Mouse (Mus musculus) stomach, postnatal 0 days (tissue): ENCODE data around the gene Crybb3. TPM values are rescaled to one million over a fixed set of nuclear protein-coding genes. Genes with fewer than 3 reads are reported as not detected.

ENCODE experiments used
- ATAC-seq: fragments of 200-750 bp; cut with Nextera tagmentation; 2 replicates; pipeline ENCODE4 v1.8.0; 2017; ENCODE audit not compliant: low FRiP score, low TSS enrichment
- DNase-seq: peaks from one replicate; pipeline ENCODE4 v3.0.0-alpha.2; 2016; ENCODE audit warnings: low spot score
- H3K27ac ChIP-seq: fragments of 300-500 bp; sonication (generic); replicated peaks from 2 replicates; pipeline ENCODE4 v1.5.1; 2014; ENCODE audit warnings: mild to moderate bottlenecking, control low read depth
- H3K27me3 ChIP-seq: fragments of 300-500 bp; sonication (generic); 2 replicates; pipeline ENCODE4 v1.6.1; 2014; ENCODE audit warnings: low read length; ENCODE audit not compliant: control insufficient read depth, insufficient read depth
- H3K36me3 ChIP-seq: fragments of 300-500 bp; sonication (generic); 2 replicates; pipeline ENCODE4 v1.6.1; 2014; ENCODE audit warnings: low read length, mixed read lengths; ENCODE audit not compliant: control insufficient read depth, insufficient read depth
- H3K4me1 ChIP-seq: fragments of 300-500 bp; sonication (generic); replicated peaks from 2 replicates; pipeline ENCODE4 v1.6.1; 2014; ENCODE audit warnings: antibody characterized with exemption; ENCODE audit not compliant: control insufficient read depth, insufficient read depth
- H3K4me2 ChIP-seq: fragments of 300-500 bp; sonication (generic); replicated peaks from 2 replicates; pipeline ENCODE4 v1.6.1; 2014; ENCODE audit warnings: low read depth, mild to moderate bottlenecking, control low read depth, moderate library complexity
- H3K4me3 ChIP-seq: fragments of 300-500 bp; sonication (generic); 2 replicates; pipeline ENCODE4 v1.5.1; 2014; ENCODE audit warnings: low read depth, low read length, control low read depth
- H3K9ac ChIP-seq: fragments of 300-500 bp; sonication (generic); 2 replicates; pipeline ENCODE4 v1.6.1; 2014; ENCODE audit warnings: mild to moderate bottlenecking, low read length, control low read depth, mixed read lengths
- H3K9me3 ChIP-seq: fragments of 300-500 bp; sonication (generic); 2 replicates; pipeline ENCODE4 v1.6.1; 2016; ENCODE audit warnings: low read length; ENCODE audit not compliant: control insufficient read depth
- CTCF ChIP-seq: IDR thresholded peaks from 2 replicates; pipeline ENCODE4 v1.5.1; 2016; ENCODE audit warnings: antibody characterized with exemption, low read depth, mild to moderate bottlenecking, moderate library complexity
- EP300 ChIP-seq: optimal IDR thresholded peaks from 2 replicates; pipeline ENCODE3; 2016; ENCODE audit warnings: antibody characterized with exemption
- WGBS: fragments of 180-500 bp; shearing (Covaris S2); extraction: QIAGEN DNeasy Blood & Tissue Kit; methylation state at CpG from one replicate; pipeline ENCODE4 v1.1.7; 2014; 5-methylcytosine and 5-hydroxymethylcytosine counted together
- polyA plus RNA-seq: library from polyadenylated mRNA; unstranded; fragments of >200 nt; fragmentation: Nextera tagmentation; extraction: Ambion mirVana; gene quantifications from 2 replicates; pipeline ENCODE4 v1.2.1, GENCODE M21; 2015

Crybb3 gene
- polyA plus RNA-seq, result 0.52 and 0.64 TPM in 2 replicates

DNA sequence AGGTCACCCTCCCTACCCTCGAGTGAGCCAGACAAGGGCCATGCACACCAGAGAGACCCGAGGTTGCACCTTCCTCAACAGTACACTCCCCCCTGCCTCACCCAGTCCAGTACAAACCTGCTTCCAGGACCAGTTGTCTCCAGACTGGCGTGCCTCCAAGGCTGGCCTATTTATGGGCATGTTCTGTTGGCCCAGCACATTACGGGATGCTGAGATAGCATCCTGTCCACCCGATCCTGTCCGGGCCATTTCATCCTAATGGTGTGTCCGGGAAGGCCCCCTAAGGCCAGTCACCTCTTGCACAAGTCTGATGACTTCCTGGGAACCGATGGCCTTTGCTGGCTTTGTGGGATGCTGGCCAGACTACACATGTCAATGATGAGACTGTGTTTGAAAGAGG lies at the start of gene Crybb3:
Crybb3 (minus strand) TSS at position 146 of the 400 bp plus-strand sequence.
- Histone ChIP-seq H3K4me1 (no peaks in the 10 kb centered on the region), H3K4me2 (no peak within 1 kb of the TSS), H3K27me3 (no peaks in the 10 kb centered on the region), H3K4me3 (no peak within 1 kb of the TSS), H3K9me3 (no peaks in the 10 kb centered on the region), H3K27ac (no peak within 1 kb of the TSS), H3K36me3 (no peaks in the 10 kb centered on the region), H3K9ac (no peak within 1 kb of the TSS)
- ATAC-seq, result 0 out of 2 replicates have a peak, but pooled peaks have one; percentile 15
- no peak for TF ChIP-seq CTCF
- no peak for TF ChIP-seq EP300
- DNase-seq, result no peak
- 54% methylated on average over 8 of the region's 8 CpGs for whole genome bisulfite sequencing

DNA sequence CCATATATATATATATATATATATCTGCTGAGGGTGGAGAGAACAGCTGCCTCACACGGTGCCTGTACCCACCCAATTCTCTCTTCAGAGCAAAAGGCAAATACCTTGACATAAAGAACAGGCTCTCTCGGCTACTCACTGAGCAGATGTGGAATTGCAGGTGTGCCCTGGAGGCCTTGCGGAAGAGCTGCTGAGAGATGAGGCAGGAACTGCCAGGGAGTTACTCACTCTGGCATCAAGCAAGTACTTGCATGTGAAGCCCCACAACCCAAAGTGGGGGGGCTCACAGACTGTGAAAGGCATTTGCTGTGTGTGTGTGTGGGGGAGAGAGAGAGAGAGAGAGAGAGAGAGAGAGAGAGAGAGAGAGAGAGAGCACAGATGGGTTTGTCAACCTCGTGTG lies 47.0 kb upstream of the Crybb3 start:
- no peaks in the 10 kb centered on the region for H3K27me3 ChIP-seq
- H3K4me1 ChIP-seq, result no peaks in the 10 kb centered on the region
- WGBS, result 44% methylated on average over 4 of the region's 4 CpGs
- no peak for DNase-seq
- H3K9ac ChIP-seq, result no peak overlapping the region
- TF ChIP-seq EP300, result no peak
- no peak for TF ChIP-seq CTCF
- H3K4me2 ChIP-seq, result no peak overlapping the region
- no peak for ATAC-seq
- H3K4me3 ChIP-seq, result no peak overlapping the region
- no peaks in the 10 kb centered on the region for H3K36me3 ChIP-seq
- no peaks in the 10 kb centered on the region for H3K9me3 ChIP-seq
- H3K27ac ChIP-seq, result peak overlapping the region; percentile 13; the same call in 1 of the 2 replicates

- DNase-seq, result no peak
- 93% methylated on average over 12 of the region's 12 CpGs for WGBS
- Histone ChIP-seq H3K4me1 (peaks cover 6% of the 10 kb centered on the region; the same call in 1 of the 2 replicates), H3K27ac (no peak overlapping the region), H3K9me3 (no peaks in the 10 kb centered on the region), H3K4me3 (no peak overlapping the region), H3K4me2 (no peak overlapping the region), H3K27me3 (no peaks in the 10 kb centered on the region), H3K36me3 (no peaks in the 10 kb centered on the region), H3K9ac (no peak overlapping the region)
- no peak for TF ChIP-seq EP300
- no peak for TF ChIP-seq CTCF
- no peak for ATAC-seq
These were observed 45.1 kb upstream of the Crybb3 start for GRCm38 (mm10) chr5:113126476-113126875.

- Histone ChIP-seq H3K4me1 (peaks cover 13% of the 10 kb centered on the region), H3K9me3 (no peaks in the 10 kb centered on the region), H3K36me3 (no peaks in the 10 kb centered on the region), H3K9ac (no peak overlapping the region), H3K27me3 (no peaks in the 10 kb centered on the region), H3K4me3 (no peak overlapping the region), H3K4me2 (no peak overlapping the region), H3K27ac (no peak overlapping the region)
- no peak for ATAC-seq
- 51% methylated on average over 10 of the region's 10 CpGs for WGBS
- TF ChIP-seq EP300 (no peak), CTCF (no peak)
- DNase-seq, result no peak
These were observed 42.3 kb upstream of the Crybb3 start for GRCm38 (mm10) chr5:113123693-113124092.

DNA sequence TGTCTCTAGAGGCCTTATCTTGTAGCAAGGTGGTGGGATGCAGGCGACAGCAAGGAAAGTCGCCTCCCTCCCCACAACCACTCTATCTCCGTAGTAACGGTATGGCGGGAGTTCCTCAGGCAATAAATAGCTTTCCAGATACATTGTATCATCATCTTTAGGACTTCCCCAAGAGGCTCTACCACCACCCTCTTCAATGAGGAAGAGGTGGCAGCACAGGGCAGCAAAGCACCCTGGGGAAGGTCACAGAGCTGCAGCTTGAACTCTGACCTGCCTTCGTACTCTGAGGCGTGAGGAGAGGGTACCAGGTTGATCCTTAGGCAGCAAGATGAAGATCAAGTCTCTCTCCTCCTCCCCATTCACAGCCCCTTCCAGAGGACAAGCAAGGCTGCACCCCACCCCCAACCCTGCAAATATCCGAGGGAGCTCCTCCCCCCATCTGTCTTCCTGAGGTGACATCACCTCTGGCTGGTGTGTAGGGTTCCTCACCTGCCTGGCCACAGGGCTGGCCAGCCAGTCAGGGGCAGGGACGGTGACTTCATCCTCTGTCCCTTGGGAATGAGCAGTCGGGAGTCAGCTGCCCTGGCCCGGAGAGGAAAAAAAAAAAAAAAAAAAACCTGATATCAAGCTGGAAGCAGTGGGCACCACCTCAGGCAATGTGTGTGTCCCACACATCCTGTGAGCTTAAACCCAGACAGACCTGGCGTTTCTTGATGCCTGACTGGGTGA lies 41.1 kb upstream of the Crybb3 start:
- TF ChIP-seq CTCF (no peak), EP300 (no peak)
- H3K9me3 ChIP-seq, result no peaks in the 10 kb centered on the region
- H3K4me2 ChIP-seq, result no peak overlapping the region
- peak; percentile 53 for DNase-seq
- no peaks in the 10 kb centered on the region for H3K27me3 ChIP-seq
- H3K9ac ChIP-seq, result no peak overlapping the region
- H3K4me1 ChIP-seq, result peaks cover 13% of the 10 kb centered on the region
- WGBS, result 40% methylated on average over 12 of the region's 12 CpGs
- peak overlapping the region; percentile 84 for H3K27ac ChIP-seq
- ATAC-seq, result peak; percentile 73
- H3K4me3 ChIP-seq, result no peak overlapping the region
- H3K36me3 ChIP-seq, result no peaks in the 10 kb centered on the region

DNA sequence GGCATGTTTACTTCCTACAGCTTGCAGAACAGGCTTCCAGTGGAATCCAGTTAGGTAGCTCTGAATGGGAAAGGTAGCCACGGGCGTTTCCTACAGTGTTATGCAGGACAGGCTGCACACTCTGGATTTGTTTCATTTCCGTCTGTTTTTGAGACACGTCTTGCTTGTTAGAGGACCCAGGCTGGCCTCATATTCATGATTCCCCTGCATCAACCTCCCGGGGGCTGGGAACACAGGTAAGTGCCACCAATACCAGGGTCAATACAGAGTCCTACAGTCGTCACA lies 40.1 kb upstream of the Crybb3 start:
- Histone ChIP-seq H3K27ac (peak overlapping the region; percentile 84), H3K27me3 (no peaks in the 10 kb centered on the region), H3K4me2 (peak overlapping the region; percentile 29; the same call in 1 of the 2 replicates), H3K4me1 (peaks cover 13% of the 10 kb centered on the region), H3K9me3 (no peaks in the 10 kb centered on the region), H3K4me3 (no peak overlapping the region), H3K9ac (peak overlapping the region; percentile 18; the same call in 1 of the 2 replicates), H3K36me3 (no peaks in the 10 kb centered on the region)
- TF ChIP-seq EP300 (no peak), CTCF (no peak)
- ATAC-seq, result peak; percentile 66
- 46% methylated on average over 6 of the region's 6 CpGs for WGBS
- DNase-seq, result peak; percentile 65
